Mouse (Mus musculus): Measurements from ENCODE around the gene Lrrc36. TPM values are rescaled to one million over a fixed set of nuclear protein-coding genes. Genes with fewer than 3 reads are reported as not detected.

Gene Lrrc36
- polyA plus RNA-seq, 1 experiment from 2014 or later = 0.07 TPM

GRCm38 (mm10) chr8:105451903-105452603 lies 38.7 kb downstream of the Lrrc36 start:
- 63% methylated on average over 15 of the region's 15 CpGs for WGBS
- Histone ChIP-seq H3K4me2 (ENCODE audit: low read depth, low read length) (no peak overlapping the region), H3K27me3 (replicated peaks; ENCODE audit: control insufficient read depth, insufficient read depth, low read length) (no peaks in the 10 kb centered on the region), H3K9me3 (ENCODE audit: control insufficient read depth, low read length) (no peaks in the 10 kb centered on the region), H3K27ac (ENCODE audit: low read length) (no peak overlapping the region), H3K4me3 (ENCODE audit: low read length) (no peak overlapping the region), H3K36me3 (ENCODE audit: control insufficient read depth, insufficient read depth, low read length) (no peaks in the 10 kb centered on the region), H3K4me1 (ENCODE audit: control insufficient read depth, insufficient read depth, low read length) (no peaks in the 10 kb centered on the region), H3K9ac (ENCODE audit: low read depth, low read length) (no peak overlapping the region)
- ATAC-seq = no peak

GRCm38 (mm10) chr8:105453296-105453695 lies 39.9 kb downstream of the Lrrc36 start:
- 70% methylated on average over 5 of the region's 5 CpGs for WGBS
- H3K27me3 ChIP-seq (replicated peaks; ENCODE audit: control insufficient read depth, insufficient read depth, low read length) = no peaks in the 10 kb centered on the region
- ATAC-seq = no peak
- H3K4me1 ChIP-seq (ENCODE audit: control insufficient read depth, insufficient read depth, low read length) = no peaks in the 10 kb centered on the region
- H3K27ac ChIP-seq (ENCODE audit: low read length) = no peak overlapping the region
- H3K9ac ChIP-seq (ENCODE audit: low read depth, low read length) = no peak overlapping the region
- H3K36me3 ChIP-seq (ENCODE audit: control insufficient read depth, insufficient read depth, low read length) = no peaks in the 10 kb centered on the region
- H3K4me2 ChIP-seq (ENCODE audit: low read depth, low read length) = no peak overlapping the region
- no peak overlapping the region for H3K4me3 ChIP-seq (ENCODE audit: low read length)
- H3K9me3 ChIP-seq (ENCODE audit: control insufficient read depth, low read length) = no peaks in the 10 kb centered on the region

- H3K4me3 ChIP-seq (ENCODE audit: low read length) = no peak overlapping the region
- WGBS = 62% methylated on average over 5 of the region's 5 CpGs
- H3K27me3 ChIP-seq (replicated peaks; ENCODE audit: control insufficient read depth, insufficient read depth, low read length) = no peaks in the 10 kb centered on the region
- no peak overlapping the region for H3K4me2 ChIP-seq (ENCODE audit: low read depth, low read length)
- H3K27ac ChIP-seq (ENCODE audit: low read length) = no peak overlapping the region
- ATAC-seq = no peak
- H3K9me3 ChIP-seq (ENCODE audit: control insufficient read depth, low read length) = no peaks in the 10 kb centered on the region
- H3K4me1 ChIP-seq (ENCODE audit: control insufficient read depth, insufficient read depth, low read length) = no peaks in the 10 kb centered on the region
- H3K36me3 ChIP-seq (ENCODE audit: control insufficient read depth, insufficient read depth, low read length) = no peaks in the 10 kb centered on the region
- H3K9ac ChIP-seq (ENCODE audit: low read depth, low read length) = no peak overlapping the region
Measured at GRCm38 (mm10) chr8:105454088-105454487, 40.7 kb downstream of the Lrrc36 start.

- no peak overlapping the region for H3K4me3 ChIP-seq (ENCODE audit: low read length)
- no peak overlapping the region for H3K4me2 ChIP-seq (ENCODE audit: low read depth, low read length)
- no peak overlapping the region for H3K9ac ChIP-seq (ENCODE audit: low read depth, low read length)
- H3K36me3 ChIP-seq (ENCODE audit: control insufficient read depth, insufficient read depth, low read length) = no peaks in the 10 kb centered on the region
- H3K4me1 ChIP-seq (ENCODE audit: control insufficient read depth, insufficient read depth, low read length) = no peaks in the 10 kb centered on the region
- 42% methylated on average over 10 of the region's 10 CpGs for WGBS
- no peak overlapping the region for H3K27ac ChIP-seq (ENCODE audit: low read length)
- ATAC-seq = no peak
- no peaks in the 10 kb centered on the region for H3K9me3 ChIP-seq (ENCODE audit: control insufficient read depth, low read length)
- H3K27me3 ChIP-seq (replicated peaks; ENCODE audit: control insufficient read depth, insufficient read depth, low read length) = no peaks in the 10 kb centered on the region
Measured at GRCm38 (mm10) chr8:105455218-105455617, 41.8 kb downstream of the Lrrc36 start.

GRCm38 (mm10) chr8:105461085-105461803 lies 47.9 kb downstream of the Lrrc36 start:
- H3K9ac ChIP-seq (ENCODE audit: low read depth, low read length) = no peak overlapping the region
- 52% methylated on average over 13 of the region's 13 CpGs for WGBS
- no peak overlapping the region for H3K4me3 ChIP-seq (ENCODE audit: low read length)

GRCm38 (mm10) chr8:105464595-105464994 lies 51.2 kb downstream of the Lrrc36 start:
- Histone ChIP-seq H3K36me3 (ENCODE audit: control insufficient read depth, insufficient read depth, low read length) (no peaks in the 10 kb centered on the region), H3K9ac (ENCODE audit: low read depth, low read length) (no peak overlapping the region), H3K27me3 (replicated peaks; ENCODE audit: control insufficient read depth, insufficient read depth, low read length) (no peaks in the 10 kb centered on the region), H3K9me3 (ENCODE audit: control insufficient read depth, low read length) (no peaks in the 10 kb centered on the region), H3K4me3 (ENCODE audit: low read length) (no peak overlapping the region), H3K4me2 (ENCODE audit: low read depth, low read length) (no peak overlapping the region), H3K4me1 (ENCODE audit: control insufficient read depth, insufficient read depth, low read length) (peaks cover 5% of the 10 kb centered on the region), H3K27ac (ENCODE audit: low read length) (no peak overlapping the region)
- WGBS = 75% methylated on average over 7 of the region's 7 CpGs
- no peak for ATAC-seq

More at GRCm38 (mm10) chr8:105461085-105461803, 47.9 kb downstream of the Lrrc36 start:
- H3K27me3 ChIP-seq (replicated peaks; ENCODE audit: control insufficient read depth, insufficient read depth, low read length) = no peaks in the 10 kb centered on the region
- ATAC-seq = no peak
- H3K4me2 ChIP-seq (ENCODE audit: low read depth, low read length) = no peak overlapping the region
- H3K4me1 ChIP-seq (ENCODE audit: control insufficient read depth, insufficient read depth, low read length) = no peaks in the 10 kb centered on the region
- H3K36me3 ChIP-seq (ENCODE audit: control insufficient read depth, insufficient read depth, low read length) = no peaks in the 10 kb centered on the region
- no peak overlapping the region for H3K27ac ChIP-seq (ENCODE audit: low read length)
- H3K9me3 ChIP-seq (ENCODE audit: control insufficient read depth, low read length) = no peaks in the 10 kb centered on the region

GRCm38 (mm10) chr8:105466246-105466645 lies 52.9 kb downstream of the Lrrc36 start:
- H3K9me3 ChIP-seq (ENCODE audit: control insufficient read depth, low read length) = no peaks in the 10 kb centered on the region
- no peak overlapping the region for H3K27ac ChIP-seq (ENCODE audit: low read length)
- no peaks in the 10 kb centered on the region for H3K27me3 ChIP-seq (replicated peaks; ENCODE audit: control insufficient read depth, insufficient read depth, low read length)
- no peak overlapping the region for H3K4me3 ChIP-seq (ENCODE audit: low read length)
- ATAC-seq = no peak
- WGBS = 82% methylated on average over 6 of the region's 6 CpGs
- no peak overlapping the region for H3K9ac ChIP-seq (ENCODE audit: low read depth, low read length)
- no peaks in the 10 kb centered on the region for H3K36me3 ChIP-seq (ENCODE audit: control insufficient read depth, insufficient read depth, low read length)
- H3K4me1 ChIP-seq (ENCODE audit: control insufficient read depth, insufficient read depth, low read length) = peaks cover 18% of the 10 kb centered on the region
- H3K4me2 ChIP-seq (ENCODE audit: low read depth, low read length) = no peak overlapping the region

- peaks cover 18% of the 10 kb centered on the region for H3K4me1 ChIP-seq (ENCODE audit: control insufficient read depth, insufficient read depth, low read length)
- no peak overlapping the region for H3K9ac ChIP-seq (ENCODE audit: low read depth, low read length)
- no peaks in the 10 kb centered on the region for H3K36me3 ChIP-seq (ENCODE audit: control insufficient read depth, insufficient read depth, low read length)
- no peak overlapping the region for H3K27ac ChIP-seq (ENCODE audit: low read length)
- no peaks in the 10 kb centered on the region for H3K27me3 ChIP-seq (replicated peaks; ENCODE audit: control insufficient read depth, insufficient read depth, low read length)
- no peak overlapping the region for H3K4me2 ChIP-seq (ENCODE audit: low read depth, low read length)
- 78% methylated on average over 7 of the region's 7 CpGs for whole genome bisulfite sequencing
- no peak overlapping the region for H3K4me3 ChIP-seq (ENCODE audit: low read length)
- H3K9me3 ChIP-seq (ENCODE audit: control insufficient read depth, low read length) = no peaks in the 10 kb centered on the region
- ATAC-seq = no peak
Measured at GRCm38 (mm10) chr8:105466700-105467291, 53.4 kb downstream of the Lrrc36 start.

GRCm38 (mm10) chr8:105467396-105467985 lies 54.1 kb downstream of the Lrrc36 start:
- Histone ChIP-seq H3K9me3 (ENCODE audit: control insufficient read depth, low read length) (no peaks in the 10 kb centered on the region), H3K4me2 (ENCODE audit: low read depth, low read length) (no peak overlapping the region), H3K36me3 (ENCODE audit: control insufficient read depth, insufficient read depth, low read length) (no peaks in the 10 kb centered on the region), H3K27ac (ENCODE audit: low read length) (no peak overlapping the region), H3K27me3 (replicated peaks; ENCODE audit: control insufficient read depth, insufficient read depth, low read length) (no peaks in the 10 kb centered on the region), H3K9ac (ENCODE audit: low read depth, low read length) (no peak overlapping the region), H3K4me3 (ENCODE audit: low read length) (no peak overlapping the region), H3K4me1 (ENCODE audit: control insufficient read depth, insufficient read depth, low read length) (peaks cover 18% of the 10 kb centered on the region)
- 90% methylated on average over 10 of the region's 10 CpGs for whole genome bisulfite sequencing
- ATAC-seq = no peak
